Mouse (Mus musculus): ENCODE results near the gene Polr2b. TPM values are rescaled to one million over a fixed set of nuclear protein-coding genes. Genes with fewer than 3 reads are reported as not detected.

Gene Polr2b
- polyA plus RNA-seq, 1 experiment from 2014 or later: 109 TPM

DNA sequence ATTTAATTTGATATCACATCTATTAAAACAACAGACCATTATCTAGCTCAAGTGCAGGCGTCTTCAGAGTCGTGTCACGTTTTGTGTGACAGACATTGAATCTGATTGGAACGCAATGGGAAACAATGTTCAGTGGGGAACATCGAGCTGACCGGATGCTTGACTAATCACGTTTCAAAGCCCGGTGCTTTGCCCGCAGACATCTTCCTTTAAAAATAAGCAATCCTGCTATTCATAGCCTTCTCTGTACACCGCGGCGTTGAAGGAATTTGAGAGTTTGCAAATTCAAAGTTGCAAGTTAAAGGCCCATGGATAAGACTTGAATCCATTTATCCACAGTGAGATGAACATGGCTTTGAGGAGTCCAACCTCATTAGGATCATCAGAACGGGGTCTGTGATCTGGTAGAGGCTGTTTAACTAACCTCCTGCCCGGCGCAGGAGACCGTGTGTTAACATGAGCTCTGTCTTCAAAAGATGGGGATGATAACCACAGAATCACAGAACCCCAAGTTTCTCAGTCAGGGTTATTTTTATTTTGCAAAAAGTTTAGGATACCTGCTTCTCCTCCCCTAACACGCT, 70.5 kb downstream of the Polr2b start:
- Histone ChIP-seq H3K4me2 (ENCODE audit: low read depth, low read length) (no peak overlapping the region), H3K9me3 (replicated peaks; ENCODE audit: control insufficient read depth, low read length) (no peaks in the 10 kb centered on the region), H3K27ac (replicated peaks; ENCODE audit: low read depth, low read length) (no peak overlapping the region), H3K27me3 (ENCODE audit: control insufficient read depth, insufficient read depth, low read length) (no peaks in the 10 kb centered on the region), H3K4me3 (ENCODE audit: low read depth, low read length) (no peak overlapping the region), H3K4me1 (ENCODE audit: control insufficient read depth, insufficient read depth, low read length) (no peaks in the 10 kb centered on the region; the same call in 1 of the 2 replicates), H3K9ac (replicated peaks; ENCODE audit: low read length) (no peak overlapping the region), H3K36me3 (replicated peaks; ENCODE audit: control insufficient read depth, insufficient read depth, low read depth, low read length) (no peaks in the 10 kb centered on the region)
- DNase-seq (ENCODE audit: low spot score) (no peak), ATAC-seq (replicated peaks; ENCODE audit: insufficient number of reproducible peaks, low FRiP score, low TSS enrichment, low read depth) (no peak)
- 75% methylated on average over 17 of the region's 17 CpGs for WGBS

DNA sequence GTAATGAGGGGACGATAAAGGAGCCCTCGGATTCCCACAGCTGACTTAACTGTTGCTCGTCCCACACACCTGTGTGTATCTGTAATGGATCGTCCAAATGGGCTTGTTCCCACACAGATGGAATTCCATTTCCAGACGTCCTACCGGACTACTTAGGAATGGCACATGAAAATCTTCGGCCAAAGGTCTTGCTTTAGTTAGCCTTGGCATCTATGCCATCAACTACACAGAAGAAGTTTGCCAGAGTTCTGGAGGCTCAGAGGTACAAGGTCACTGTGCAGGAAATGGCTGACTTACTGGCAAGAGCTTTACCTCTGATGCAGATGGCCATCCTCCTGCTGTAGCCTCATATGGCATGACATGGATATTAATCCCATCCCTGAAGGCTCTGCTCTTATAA, 71.3 kb downstream of the Polr2b start:
- Histone ChIP-seq H3K4me2 (ENCODE audit: low read depth, low read length) (no peak overlapping the region), H3K9me3 (replicated peaks; ENCODE audit: control insufficient read depth, low read length) (no peaks in the 10 kb centered on the region), H3K27me3 (ENCODE audit: control insufficient read depth, insufficient read depth, low read length) (no peaks in the 10 kb centered on the region), H3K4me1 (ENCODE audit: control insufficient read depth, insufficient read depth, low read length) (no peaks in the 10 kb centered on the region; the same call in 1 of the 2 replicates), H3K9ac (replicated peaks; ENCODE audit: low read length) (no peak overlapping the region), H3K36me3 (replicated peaks; ENCODE audit: control insufficient read depth, insufficient read depth, low read depth, low read length) (no peaks in the 10 kb centered on the region), H3K27ac (replicated peaks; ENCODE audit: low read depth, low read length) (no peak overlapping the region), H3K4me3 (ENCODE audit: low read depth, low read length) (no peak overlapping the region)
- DNase-seq (ENCODE audit: low spot score) (no peak), ATAC-seq (replicated peaks; ENCODE audit: insufficient number of reproducible peaks, low FRiP score, low TSS enrichment, low read depth) (no peak)
- WGBS: 88% methylated on average over 7 of the region's 7 CpGs

DNA sequence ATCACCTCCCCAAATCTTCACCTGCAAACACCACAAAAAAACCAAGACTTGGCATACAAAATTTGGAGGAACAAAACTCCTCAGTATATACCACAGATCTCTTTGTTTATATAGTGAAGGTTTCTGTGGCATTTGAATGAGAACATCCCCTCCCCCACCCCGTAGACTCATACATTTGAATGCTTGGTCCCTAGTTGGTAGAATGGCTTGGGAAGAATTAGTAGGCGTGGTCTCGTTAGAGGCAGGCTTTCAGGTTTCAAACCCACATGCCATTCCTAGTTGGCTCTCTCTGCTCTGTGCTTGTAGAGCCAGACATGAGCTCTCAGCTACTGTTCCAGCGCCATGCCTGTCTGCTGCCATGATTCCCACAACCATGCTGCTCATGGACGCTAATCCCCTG, 71.7 kb downstream of the Polr2b start:
- Histone ChIP-seq H3K4me2 (ENCODE audit: low read depth, low read length) (no peak overlapping the region), H3K9ac (replicated peaks; ENCODE audit: low read length) (no peak overlapping the region), H3K27me3 (ENCODE audit: control insufficient read depth, insufficient read depth, low read length) (no peaks in the 10 kb centered on the region), H3K36me3 (replicated peaks; ENCODE audit: control insufficient read depth, insufficient read depth, low read depth, low read length) (no peaks in the 10 kb centered on the region), H3K9me3 (replicated peaks; ENCODE audit: control insufficient read depth, low read length) (no peaks in the 10 kb centered on the region), H3K27ac (replicated peaks; ENCODE audit: low read depth, low read length) (no peak overlapping the region), H3K4me3 (ENCODE audit: low read depth, low read length) (no peak overlapping the region), H3K4me1 (ENCODE audit: control insufficient read depth, insufficient read depth, low read length) (no peaks in the 10 kb centered on the region; the same call in 1 of the 2 replicates)
- WGBS: 82% methylated on average over 5 of the region's 5 CpGs
- DNase-seq (ENCODE audit: low spot score) (no peak), ATAC-seq (replicated peaks; ENCODE audit: insufficient number of reproducible peaks, low FRiP score, low TSS enrichment, low read depth) (no peak)

DNA sequence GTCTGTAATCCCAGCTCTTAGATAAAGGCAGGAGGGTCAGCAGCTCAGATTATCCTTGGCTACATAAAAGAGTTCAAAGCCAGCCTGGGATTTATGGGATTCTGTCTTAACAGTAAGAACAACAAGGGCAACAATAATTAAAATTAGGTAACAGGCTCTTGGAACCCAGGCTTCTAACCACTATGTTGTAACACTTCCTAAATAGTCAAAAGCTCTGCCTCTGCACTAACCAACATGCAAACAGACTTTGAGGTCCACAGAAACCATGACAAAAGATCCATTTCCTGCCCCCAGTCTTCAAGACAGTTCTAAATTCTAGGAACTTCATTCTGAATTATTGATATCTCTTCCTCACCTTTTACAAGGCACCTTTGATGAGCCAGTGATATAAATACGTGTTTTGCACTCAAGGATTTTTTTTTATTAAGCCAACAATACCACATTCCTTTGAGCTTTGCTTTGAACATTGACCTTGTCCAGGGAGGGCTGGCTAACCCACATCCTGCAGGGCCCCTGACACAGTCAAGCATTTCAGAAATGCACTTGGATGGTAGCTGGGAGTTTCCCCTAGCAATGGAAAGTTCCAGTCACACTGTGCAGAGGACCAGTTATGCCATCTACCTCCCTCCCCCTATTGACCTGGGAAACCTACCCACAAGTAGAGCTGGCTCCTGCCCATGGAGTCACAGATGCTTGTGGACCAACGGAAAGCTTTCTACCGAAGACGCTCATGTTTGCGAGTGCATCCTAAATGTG, 74.0 kb downstream of the Polr2b start:
- H3K27me3 ChIP-seq (ENCODE audit: control insufficient read depth, insufficient read depth, low read length): no peaks in the 10 kb centered on the region
- no peak overlapping the region for H3K9ac ChIP-seq (replicated peaks; ENCODE audit: low read length)
- H3K4me2 ChIP-seq (ENCODE audit: low read depth, low read length): no peak overlapping the region
- WGBS: 88% methylated on average over 5 of the region's 5 CpGs
- no peaks in the 10 kb centered on the region for H3K36me3 ChIP-seq (replicated peaks; ENCODE audit: control insufficient read depth, insufficient read depth, low read depth, low read length)
- H3K27ac ChIP-seq (replicated peaks; ENCODE audit: low read depth, low read length): no peak overlapping the region
- ATAC-seq (replicated peaks; ENCODE audit: insufficient number of reproducible peaks, low FRiP score, low TSS enrichment, low read depth) (no peak), DNase-seq (ENCODE audit: low spot score) (no peak)
- no peak overlapping the region for H3K4me3 ChIP-seq (ENCODE audit: low read depth, low read length)
- no peaks in the 10 kb centered on the region for H3K9me3 ChIP-seq (replicated peaks; ENCODE audit: control insufficient read depth, low read length)
- H3K4me1 ChIP-seq (ENCODE audit: control insufficient read depth, insufficient read depth, low read length): no peaks in the 10 kb centered on the region; the same call in 1 of the 2 replicates

DNA sequence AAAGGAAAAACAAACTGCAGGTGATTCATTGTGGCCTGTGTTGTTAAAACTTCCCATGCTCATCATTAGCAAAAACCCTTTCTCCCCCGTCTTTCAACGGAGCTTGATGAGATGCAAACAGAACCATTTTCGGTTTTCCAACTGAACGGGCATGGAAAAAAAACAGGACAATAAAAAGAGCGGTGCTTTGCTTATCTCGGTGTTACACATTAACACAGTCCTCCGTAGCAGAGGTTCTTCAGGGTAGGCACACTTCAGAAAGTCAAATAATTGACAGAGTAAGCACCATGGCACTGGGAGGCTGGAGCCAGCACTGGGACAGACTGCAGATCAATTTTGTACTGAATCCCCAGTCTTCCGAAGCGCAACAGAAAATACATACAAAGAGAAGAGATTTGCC, 74.8 kb downstream of the Polr2b start:
- no peak overlapping the region for H3K4me2 ChIP-seq (ENCODE audit: low read depth, low read length)
- ATAC-seq (replicated peaks; ENCODE audit: insufficient number of reproducible peaks, low FRiP score, low TSS enrichment, low read depth): no peak
- H3K4me1 ChIP-seq (ENCODE audit: control insufficient read depth, insufficient read depth, low read length): no peaks in the 10 kb centered on the region; the same call in 1 of the 2 replicates
- H3K9ac ChIP-seq (replicated peaks; ENCODE audit: low read length): no peak overlapping the region
- H3K27ac ChIP-seq (replicated peaks; ENCODE audit: low read depth, low read length): no peak overlapping the region
- H3K4me3 ChIP-seq (ENCODE audit: low read depth, low read length): no peak overlapping the region
- H3K36me3 ChIP-seq (replicated peaks; ENCODE audit: control insufficient read depth, insufficient read depth, low read depth, low read length): no peaks in the 10 kb centered on the region
- 90% methylated on average over 9 of the region's 9 CpGs for WGBS
- H3K27me3 ChIP-seq (ENCODE audit: control insufficient read depth, insufficient read depth, low read length): no peaks in the 10 kb centered on the region
- H3K9me3 ChIP-seq (replicated peaks; ENCODE audit: control insufficient read depth, low read length): no peaks in the 10 kb centered on the region
- DNase-seq (ENCODE audit: low spot score): no peak

DNA sequence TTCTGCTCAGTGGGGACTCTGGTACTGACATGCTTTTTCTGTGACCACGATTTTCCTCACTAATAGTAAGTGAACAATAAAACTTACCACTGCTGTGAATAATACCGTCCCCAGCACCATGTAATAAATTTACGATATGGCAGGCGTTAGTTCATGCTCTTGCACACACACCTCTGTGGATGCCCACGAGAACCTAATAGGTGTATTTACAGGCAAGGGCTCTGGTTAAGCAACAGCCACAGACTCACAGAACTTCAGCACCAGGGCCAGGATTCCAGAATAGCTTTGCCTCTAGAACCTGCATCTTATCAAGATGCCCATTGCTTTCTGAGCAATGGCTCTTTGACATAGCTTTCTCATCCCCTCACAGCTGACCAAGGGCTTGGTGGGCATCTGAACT, 75.3 kb downstream of the Polr2b start:
- H3K4me1 ChIP-seq (ENCODE audit: control insufficient read depth, insufficient read depth, low read length): no peaks in the 10 kb centered on the region
- H3K4me2 ChIP-seq (ENCODE audit: low read depth, low read length): no peak overlapping the region
- DNase-seq (ENCODE audit: low spot score): no peak
- H3K9ac ChIP-seq (replicated peaks; ENCODE audit: low read length): no peak overlapping the region
- H3K27ac ChIP-seq (replicated peaks; ENCODE audit: low read depth, low read length): no peak overlapping the region
- no peak for ATAC-seq (replicated peaks; ENCODE audit: insufficient number of reproducible peaks, low FRiP score, low TSS enrichment, low read depth)
- H3K4me3 ChIP-seq (ENCODE audit: low read depth, low read length): no peak overlapping the region
- H3K27me3 ChIP-seq (ENCODE audit: control insufficient read depth, insufficient read depth, low read length): no peaks in the 10 kb centered on the region
- no peaks in the 10 kb centered on the region for H3K36me3 ChIP-seq (replicated peaks; ENCODE audit: control insufficient read depth, insufficient read depth, low read depth, low read length)
- WGBS: 85% methylated on average over 5 of the region's 5 CpGs
- no peaks in the 10 kb centered on the region for H3K9me3 ChIP-seq (replicated peaks; ENCODE audit: control insufficient read depth, low read length)

DNA sequence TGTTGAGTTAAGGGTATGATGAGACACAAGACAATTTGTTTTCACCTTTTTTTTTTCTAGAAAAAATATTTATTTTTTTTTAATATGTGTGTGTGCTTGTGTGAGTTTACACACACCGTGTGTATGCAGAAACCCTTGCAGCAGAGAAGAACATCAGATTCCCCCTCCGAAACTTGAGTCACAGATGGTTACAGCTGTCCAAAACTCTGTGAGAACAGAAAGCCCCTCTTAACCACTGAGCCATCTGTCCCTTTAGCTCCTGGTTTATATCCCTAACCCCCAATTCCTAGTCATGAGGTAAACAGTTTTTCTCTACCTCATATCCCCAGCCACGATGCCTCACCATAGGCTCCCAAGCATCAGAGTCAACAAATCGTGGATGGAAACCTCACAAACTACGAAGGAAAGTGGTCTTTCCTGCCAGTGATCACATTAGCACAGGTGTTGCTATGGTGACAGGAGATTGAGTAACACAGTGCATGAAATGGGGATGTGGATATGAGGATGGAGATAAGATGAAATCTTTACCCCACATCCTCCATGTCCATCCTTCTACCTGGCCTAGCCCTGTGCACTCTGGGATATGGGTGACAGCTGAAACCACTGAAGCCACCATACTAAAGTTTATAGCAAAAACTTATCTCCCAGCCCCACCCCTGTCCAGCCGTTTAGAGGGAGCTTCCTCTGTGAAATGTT, 76.1 kb downstream of the Polr2b start:
- Histone ChIP-seq H3K27ac (replicated peaks; ENCODE audit: low read depth, low read length) (no peak overlapping the region), H3K4me3 (ENCODE audit: low read depth, low read length) (no peak overlapping the region), H3K9ac (replicated peaks; ENCODE audit: low read length) (no peak overlapping the region), H3K4me2 (ENCODE audit: low read depth, low read length) (no peak overlapping the region), H3K4me1 (ENCODE audit: control insufficient read depth, insufficient read depth, low read length) (no peaks in the 10 kb centered on the region), H3K36me3 (replicated peaks; ENCODE audit: control insufficient read depth, insufficient read depth, low read depth, low read length) (no peaks in the 10 kb centered on the region), H3K27me3 (ENCODE audit: control insufficient read depth, insufficient read depth, low read length) (no peaks in the 10 kb centered on the region), H3K9me3 (replicated peaks; ENCODE audit: control insufficient read depth, low read length) (no peaks in the 10 kb centered on the region)
- DNase-seq (ENCODE audit: low spot score): no peak
- WGBS: 87% methylated on average over 6 of the region's 6 CpGs
- no peak for ATAC-seq (replicated peaks; ENCODE audit: insufficient number of reproducible peaks, low FRiP score, low TSS enrichment, low read depth)
